18 mouse cellular contexts compared by ENCODE assay signal in genomic region chr1:23228478-23228877, GRCm38 (mm10).
DNase-seq lines count a peak whose midpoint lies in the region; ATAC-seq and TF ChIP-seq lines count a peak whose summit lies in the region.
"Had no signal": no experiment of that assay in that cellular context is flagged by ENCODE, and none has a peak within 500 bp of the region (broad histone marks: within the 10 kb centered on the region; RNA-seq: fewer than 3 reads in every experiment).

No protein-coding gene starts in this region.

- no peak overlapping the region for H3K9ac ChIP-seq in forebrain, embryonic 16.5 days (replicated peaks; ENCODE audit: low read depth, low read length)
- H3K9ac ChIP-seq in forebrain, postnatal 0 days = no peak overlapping the region
- no peak overlapping the region for H3K9ac ChIP-seq in liver, embryonic 16.5 days (ENCODE audit: low read depth, low read length)
- H3K9ac ChIP-seq in stomach, postnatal 0 days (ENCODE audit: low read length) = no peak overlapping the region
- H3K9ac ChIP-seq: embryonic facial prominence, embryonic 15.5 days; hindbrain, embryonic 13.5 days; limb, embryonic 13.5 days; midbrain, embryonic 15.5 days; neural tube, embryonic 15.5 days had no signal

- no peak for TF ChIP-seq POLR2A in thymus, adult 2 months (IDR thresholded peaks at IDR 0.05; ENCODE audit: control insufficient read depth, extremely low read depth, insufficient read depth, low read length, poor library complexity)

- TF ChIP-seq CTCF in forebrain, postnatal 0 days (IDR thresholded peaks at IDR 0.05; ENCODE audit: low read depth) = no peak
- no peak for TF ChIP-seq CTCF in stomach, postnatal 0 days (IDR thresholded peaks at IDR 0.05; ENCODE audit: low read depth)
- TF ChIP-seq CTCF in thymus, adult 2 months (IDR thresholded peaks at IDR 0.05; ENCODE audit: borderline replicate concordance, control insufficient read depth, extremely low read depth, insufficient read depth, low read length, poor library complexity) = no peak

- intact Hi-C loops in left cerebral cortex, postnatal 14 days (cut with DNase I) = no loop called here

- no peak overlapping the region for H3K4me2 ChIP-seq in forebrain, embryonic 16.5 days (ENCODE audit: low read length)
- no peak overlapping the region for H3K4me2 ChIP-seq in forebrain, postnatal 0 days (ENCODE audit: low read depth)
- no peak overlapping the region for H3K4me2 ChIP-seq in liver, embryonic 16.5 days (ENCODE audit: low read depth, low read length)
- H3K4me2 ChIP-seq in stomach, postnatal 0 days (replicated peaks; ENCODE audit: low read depth) = no peak overlapping the region
- H3K4me2 ChIP-seq: embryonic facial prominence, embryonic 15.5 days; hindbrain, embryonic 13.5 days; limb, embryonic 13.5 days; midbrain, embryonic 15.5 days; neural tube, embryonic 15.5 days had no signal

- H3K27me3 ChIP-seq in forebrain, embryonic 16.5 days (replicated peaks; ENCODE audit: control insufficient read depth, insufficient read depth, low read length) = no peaks in the 10 kb centered on the region
- H3K27me3 ChIP-seq in forebrain, postnatal 0 days (ENCODE audit: insufficient read depth, low read length) = no peaks in the 10 kb centered on the region
- H3K27me3 ChIP-seq in liver, embryonic 16.5 days (ENCODE audit: control insufficient read depth, insufficient read depth, low read depth, low read length) = no peaks in the 10 kb centered on the region
- H3K27me3 ChIP-seq in stomach, postnatal 0 days (ENCODE audit: control insufficient read depth, insufficient read depth, low read length) = no peaks in the 10 kb centered on the region
- no peaks in the 10 kb centered on the region for H3K27me3 ChIP-seq in thymus, adult 2 months (ENCODE audit: control insufficient read depth, insufficient read depth, low read length)
- H3K27me3 ChIP-seq: embryonic facial prominence, embryonic 15.5 days; hindbrain, embryonic 13.5 days; limb, embryonic 13.5 days; midbrain, embryonic 15.5 days; neural tube, embryonic 15.5 days had no signal

- no peak for TF ChIP-seq EP300 in stomach, postnatal 0 days (optimal IDR thresholded peaks at IDR 0.05)

- no peak overlapping the region for H3K4me3 ChIP-seq in forebrain, embryonic 16.5 days (replicated peaks; ENCODE audit: low read length)
- no peak overlapping the region for H3K4me3 ChIP-seq in forebrain, postnatal 0 days (ENCODE audit: low read depth, low read length)
- H3K4me3 ChIP-seq in liver, embryonic 16.5 days (ENCODE audit: low read depth, low read length) = no peak overlapping the region
- no peak overlapping the region for H3K4me3 ChIP-seq in stomach, postnatal 0 days (ENCODE audit: low read depth, low read length)
- H3K4me3 ChIP-seq in thymus, adult 2 months (ENCODE audit: control insufficient read depth, insufficient read depth, low read length) = no peak overlapping the region
- H3K4me3 ChIP-seq: embryonic facial prominence, embryonic 15.5 days; hindbrain, embryonic 13.5 days; layer of hippocampus, adult 2 months; limb, embryonic 13.5 days; midbrain, embryonic 15.5 days; neural tube, embryonic 15.5 days had no signal

- H3K36me3 ChIP-seq in forebrain, embryonic 16.5 days (ENCODE audit: control insufficient read depth, insufficient read depth) = no peaks in the 10 kb centered on the region
- no peaks in the 10 kb centered on the region for H3K36me3 ChIP-seq in forebrain, postnatal 0 days (ENCODE audit: insufficient read depth)
- H3K36me3 ChIP-seq in liver, embryonic 16.5 days (ENCODE audit: control insufficient read depth, insufficient read depth) = no peaks in the 10 kb centered on the region
- H3K36me3 ChIP-seq in stomach, postnatal 0 days (ENCODE audit: control insufficient read depth, insufficient read depth, low read length) = no peaks in the 10 kb centered on the region
- no peaks in the 10 kb centered on the region for H3K36me3 ChIP-seq in thymus, adult 2 months (ENCODE audit: control insufficient read depth, insufficient read depth, low read length)
- H3K36me3 ChIP-seq: embryonic facial prominence, embryonic 15.5 days; hindbrain, embryonic 13.5 days; limb, embryonic 13.5 days; midbrain, embryonic 15.5 days; neural tube, embryonic 15.5 days had no signal

- H3K9me3 ChIP-seq in forebrain, embryonic 16.5 days (ENCODE audit: control insufficient read depth, low read length) = no peaks in the 10 kb centered on the region
- H3K9me3 ChIP-seq in forebrain, postnatal 0 days (ENCODE audit: low read length) = no peaks in the 10 kb centered on the region
- no peaks in the 10 kb centered on the region for H3K9me3 ChIP-seq in liver, embryonic 16.5 days (replicated peaks; ENCODE audit: control insufficient read depth, low read length)
- no peaks in the 10 kb centered on the region for H3K9me3 ChIP-seq in stomach, postnatal 0 days (ENCODE audit: control insufficient read depth, low read length)
- H3K9me3 ChIP-seq: embryonic facial prominence, embryonic 15.5 days; hindbrain, embryonic 13.5 days; limb, embryonic 13.5 days; midbrain, embryonic 15.5 days; neural tube, embryonic 15.5 days had no signal

- DNase-seq in forebrain, postnatal 0 days = no peak
- DNase-seq in retina, postnatal 1 day = peak; percentile 19
- DNase-seq in retina, embryonic 14.5 days (ENCODE audit: low spot score) = no peak
- peak; percentile 74 for DNase-seq in stomach, postnatal 0 days (ENCODE audit: low spot score)
- no peak for DNase-seq in thymus, adult 2 months
- no peak for DNase-seq in left cerebral cortex, postnatal 14 days (ENCODE audit: low spot score in 2 of 2)
- DNase-seq: adrenal gland, postnatal 36 days; cerebellum, adult 9-10 months; gastrocnemius, postnatal 10 days; right cerebral cortex, postnatal 4 days had no signal

- no peaks in the 10 kb centered on the region for H3K4me1 ChIP-seq in forebrain, embryonic 16.5 days (replicated peaks; ENCODE audit: control insufficient read depth, insufficient read depth, low read length)
- H3K4me1 ChIP-seq in forebrain, postnatal 0 days (ENCODE audit: insufficient read depth) = no peaks in the 10 kb centered on the region
- H3K4me1 ChIP-seq in liver, embryonic 16.5 days (ENCODE audit: control insufficient read depth, low read depth, low read length) = peaks cover 3% of the 10 kb centered on the region
- H3K4me1 ChIP-seq in stomach, postnatal 0 days (replicated peaks; ENCODE audit: control insufficient read depth, insufficient read depth) = no peaks in the 10 kb centered on the region
- no peaks in the 10 kb centered on the region for H3K4me1 ChIP-seq in thymus, adult 2 months (replicated peaks; ENCODE audit: control insufficient read depth, insufficient read depth, low read length)
- H3K4me1 ChIP-seq: embryonic facial prominence, embryonic 15.5 days; hindbrain, embryonic 13.5 days; limb, embryonic 13.5 days; midbrain, embryonic 15.5 days; neural tube, embryonic 15.5 days had no signal

- WGBS in forebrain, embryonic 16.5 days = 73% methylated on average over 6 of the region's 6 CpGs
- 69% methylated on average over 6 of the region's 6 CpGs for WGBS in forebrain, postnatal 0 days
- WGBS in liver, embryonic 16.5 days (ENCODE audit: insufficient replicate concordance) = 56% methylated on average over 6 of the region's 6 CpGs
- whole genome bisulfite sequencing in stomach, postnatal 0 days = 62% methylated on average over 6 of the region's 6 CpGs
- 83% methylated on average over 6 of the region's 6 CpGs for WGBS in thymus, adult 2 months

- H3K27ac ChIP-seq in forebrain, embryonic 16.5 days (ENCODE audit: low read length) = no peak overlapping the region
- H3K27ac ChIP-seq in forebrain, postnatal 0 days (ENCODE audit: low read depth, low read length) = no peak overlapping the region
- H3K27ac ChIP-seq in liver, embryonic 16.5 days (ENCODE audit: low read length) = no peak overlapping the region
- no peak overlapping the region for H3K27ac ChIP-seq in stomach, postnatal 0 days (replicated peaks)
- no peak overlapping the region for H3K27ac ChIP-seq in thymus, adult 2 months (ENCODE audit: control insufficient read depth, insufficient read depth, low read length)
- H3K27ac ChIP-seq: embryonic facial prominence, embryonic 15.5 days; hindbrain, embryonic 13.5 days; layer of hippocampus, adult 2 months; limb, embryonic 13.5 days; midbrain, embryonic 15.5 days; neural tube, embryonic 15.5 days had no signal

- ATAC-seq in forebrain, embryonic 16.5 days = peak; percentile 50; the same call in 1 of the 2 replicates
- ATAC-seq in forebrain, postnatal 0 days = no peak
- peak; percentile 67; the same call in 1 of the 2 replicates for ATAC-seq in liver, embryonic 16.5 days (ENCODE audit: low read depth)
- peak; percentile 87 for ATAC-seq in stomach, postnatal 0 days (ENCODE audit: low FRiP score, low TSS enrichment)
- ATAC-seq: midbrain, embryonic 15.5 days had no signal

Comparison
In these comparisons a context has a peak if more than half of its experiments do, and no peak if none do; other contexts are left out.
1. DNase-seq: peak in retina, postnatal 1 day (single experiment) and stomach, postnatal 0 days (single experiment); none in forebrain, postnatal 0 days (single experiment), retina, embryonic 14.5 days (single experiment), thymus, adult 2 months (single experiment) and left cerebral cortex, postnatal 14 days (0 of 2).